Mouse (Mus musculus): Measurements from ENCODE around the gene Pfn2. TPM values are rescaled to one million over a fixed set of nuclear protein-coding genes. Genes with fewer than 3 reads are reported as not detected.
A peak's percentile ranks its signal among the peaks of the same experiment; 100 is the strongest.

Pfn2 gene
- polyA plus RNA-seq (2014; fragmentation: Nextera tagmentation; extraction: Ambion mirVana), result 305 and 329 TPM in 2 replicates

DNA sequence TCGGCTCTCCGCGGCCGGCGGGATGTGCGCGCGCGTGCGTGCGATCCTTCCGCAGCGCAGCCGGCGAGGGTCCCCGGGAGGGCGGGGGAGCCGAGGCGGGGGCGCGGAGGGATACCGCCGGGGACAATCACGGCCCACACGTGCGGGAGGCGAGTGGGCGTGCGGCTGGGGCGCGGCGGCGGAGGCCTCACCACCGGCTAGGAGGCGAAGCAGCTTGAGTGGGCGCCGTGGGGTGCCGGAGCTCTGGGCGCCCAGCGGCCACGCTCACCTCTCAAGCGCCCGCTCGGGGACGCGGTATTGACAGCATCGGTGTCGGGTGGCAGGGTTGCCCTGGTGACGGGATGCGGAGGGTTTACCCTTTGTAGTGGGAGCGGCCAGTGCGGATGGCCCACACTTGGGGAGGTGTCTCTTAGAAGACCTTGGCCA, at the start of gene Pfn2:
Gene Pfn2 (minus strand): TSS at position 320 of the 426 bp plus-strand sequence.
- Histone ChIP-seq H3K27me3 (ENCODE audit: control insufficient read depth, insufficient read depth, low read length) (no peaks in the 10 kb centered on the region), H3K9me3 (ENCODE audit: control insufficient read depth, low read length) (no peaks in the 10 kb centered on the region), H3K36me3 (ENCODE audit: control insufficient read depth, insufficient read depth, low read length) (no peaks in the 10 kb centered on the region; the same call in none of the 2 replicates), H3K9ac (ENCODE audit: low read depth, low read length) (peak within 1 kb of the TSS; percentile 82), H3K4me3 (ENCODE audit: low read depth, low read length) (peak within 1 kb of the TSS; percentile 77), H3K4me1 (replicated peaks; ENCODE audit: control insufficient read depth, insufficient read depth, low read length) (no peaks in the 10 kb centered on the region), H3K27ac (ENCODE audit: low read depth, low read length) (peak within 1 kb of the TSS; percentile 99), H3K4me2 (replicated peaks; ENCODE audit: low read depth, low read length) (peak within 1 kb of the TSS; percentile 70)
- under 1% methylated on average over 26 of the region's 52 CpGs for WGBS
- peak; percentile 91 for ATAC-seq (ENCODE audit: low FRiP score)
- peak; percentile 93 for DNase-seq (ENCODE audit: low spot score)

DNA sequence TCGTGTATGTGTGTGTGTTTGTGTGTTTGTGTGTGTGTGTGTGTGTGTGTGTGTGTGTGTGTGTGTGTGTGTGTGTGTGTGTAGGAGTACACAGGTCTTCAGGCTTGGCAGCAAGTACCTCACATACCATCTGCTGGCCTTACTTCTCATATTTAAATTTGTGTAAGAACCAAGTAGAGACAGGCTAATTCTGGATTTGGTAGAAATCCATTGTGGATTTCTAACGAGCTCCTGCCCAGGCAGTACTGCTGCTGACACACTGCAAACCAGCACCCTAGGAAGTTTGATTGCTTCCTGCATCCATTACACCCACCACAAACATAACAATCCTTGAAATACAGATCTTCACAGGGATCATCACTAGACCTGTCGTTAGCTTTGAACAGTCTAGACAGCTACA, 35.1 kb upstream of the Pfn2 start:
- DNase-seq (ENCODE audit: low spot score) (no peak), ATAC-seq (ENCODE audit: low FRiP score) (no peak)
- no peaks in the 10 kb centered on the region for H3K36me3 ChIP-seq (ENCODE audit: control insufficient read depth, insufficient read depth, low read length)
- H3K4me3 ChIP-seq (ENCODE audit: low read depth, low read length), result no peak overlapping the region
- no peak overlapping the region for H3K4me2 ChIP-seq (replicated peaks; ENCODE audit: low read depth, low read length)
- no peaks in the 10 kb centered on the region for H3K27me3 ChIP-seq (ENCODE audit: control insufficient read depth, insufficient read depth, low read length)
- WGBS, result 87% methylated on average over 3 of the region's 3 CpGs
- H3K9ac ChIP-seq (ENCODE audit: low read depth, low read length), result no peak overlapping the region
- H3K4me1 ChIP-seq (replicated peaks; ENCODE audit: control insufficient read depth, insufficient read depth, low read length), result no peaks in the 10 kb centered on the region
- H3K27ac ChIP-seq (ENCODE audit: low read depth, low read length), result no peak overlapping the region
- no peaks in the 10 kb centered on the region for H3K9me3 ChIP-seq (ENCODE audit: control insufficient read depth, low read length)

DNA sequence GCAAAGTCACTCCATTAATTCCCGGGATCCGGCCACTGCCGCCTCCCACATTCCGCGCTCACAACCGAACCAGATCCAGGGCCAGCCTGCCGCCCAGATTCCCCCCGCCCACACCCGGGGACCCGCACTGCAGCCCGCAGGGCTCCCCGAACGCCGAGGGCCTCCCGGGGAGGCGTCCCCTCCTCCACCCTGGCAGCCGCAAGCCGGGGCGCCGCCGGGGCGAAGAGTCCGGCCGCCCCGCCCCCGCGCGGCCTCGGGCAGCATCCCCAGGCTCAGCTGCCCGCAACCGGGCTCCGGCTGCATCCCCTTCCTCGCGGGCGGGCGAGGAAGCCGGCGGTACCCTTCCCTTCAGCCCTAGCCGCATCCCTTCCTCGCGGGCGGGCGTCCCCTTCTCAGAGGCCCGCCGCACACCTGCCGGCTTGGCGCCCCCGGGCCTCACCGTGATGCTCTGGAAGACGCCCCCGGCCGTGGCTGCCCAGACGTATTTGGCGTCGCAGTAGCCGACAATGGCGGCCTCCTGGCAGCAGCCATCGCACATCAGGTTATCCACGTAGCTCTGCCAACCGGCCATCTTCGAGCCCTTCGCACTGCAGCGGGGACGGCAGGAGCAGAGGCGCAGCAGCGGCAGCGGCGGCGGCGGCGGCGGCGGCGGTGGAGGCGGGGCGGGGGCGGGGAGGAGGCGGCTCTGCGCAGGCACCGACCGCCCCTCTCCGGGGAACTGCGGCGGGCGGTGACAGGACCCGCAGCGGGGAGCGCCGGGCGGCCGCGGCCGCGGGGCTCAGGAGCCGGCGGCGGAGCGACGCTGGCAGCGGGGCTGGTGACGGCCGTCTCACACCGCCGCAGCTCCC, 743 bp downstream of the Pfn2 start:
- H3K27me3 ChIP-seq (ENCODE audit: control insufficient read depth, insufficient read depth, low read length), result no peaks in the 10 kb centered on the region
- H3K36me3 ChIP-seq (ENCODE audit: control insufficient read depth, insufficient read depth, low read length), result peaks cover 3% of the 10 kb centered on the region
- peak; percentile 74 for DNase-seq (ENCODE audit: low spot score)
- peak overlapping the region; percentile 99 for H3K27ac ChIP-seq (ENCODE audit: low read depth, low read length)
- H3K4me2 ChIP-seq (replicated peaks; ENCODE audit: low read depth, low read length), result peak overlapping the region; percentile 70
- peak; percentile 85 for ATAC-seq (ENCODE audit: low FRiP score)
- WGBS, result under 1% methylated on average over 46 of the region's 104 CpGs
- H3K9ac ChIP-seq (ENCODE audit: low read depth, low read length), result peak overlapping the region; percentile 82
- no peaks in the 10 kb centered on the region for H3K9me3 ChIP-seq (ENCODE audit: control insufficient read depth, low read length)
- H3K4me1 ChIP-seq (replicated peaks; ENCODE audit: control insufficient read depth, insufficient read depth, low read length), result no peaks in the 10 kb centered on the region
- peak overlapping the region; percentile 77 for H3K4me3 ChIP-seq (ENCODE audit: low read depth, low read length)

DNA sequence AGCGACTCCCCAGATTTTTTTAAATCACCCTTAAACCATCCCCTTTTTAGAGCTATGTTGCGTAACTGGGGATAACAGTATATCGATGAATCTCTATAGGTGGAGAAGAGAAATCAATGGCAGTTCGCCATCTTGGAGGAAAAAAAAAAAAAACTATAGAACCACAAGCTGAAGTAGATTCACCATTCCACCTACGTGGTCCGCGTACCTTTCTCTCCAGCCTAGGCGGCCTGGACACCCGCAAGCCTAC, 1.3 kb downstream of the Pfn2 start:
- H3K27me3 ChIP-seq (ENCODE audit: control insufficient read depth, insufficient read depth, low read length), result no peaks in the 10 kb centered on the region
- WGBS, result under 1% methylated on average over 9 of the region's 9 CpGs
- H3K4me3 ChIP-seq (ENCODE audit: low read depth, low read length), result peak overlapping the region; percentile 77
- no peaks in the 10 kb centered on the region for H3K9me3 ChIP-seq (ENCODE audit: control insufficient read depth, low read length)
- H3K27ac ChIP-seq (ENCODE audit: low read depth, low read length), result peak overlapping the region; percentile 99
- H3K9ac ChIP-seq (ENCODE audit: low read depth, low read length), result peak overlapping the region; percentile 82
- DNase-seq (ENCODE audit: low spot score) (no peak), ATAC-seq (ENCODE audit: low FRiP score) (peak; percentile 3; the same call in 1 of the 2 replicates)
- peaks cover 3% of the 10 kb centered on the region for H3K36me3 ChIP-seq (ENCODE audit: control insufficient read depth, insufficient read depth, low read length)
- H3K4me2 ChIP-seq (replicated peaks; ENCODE audit: low read depth, low read length), result peak overlapping the region; percentile 70
- H3K4me1 ChIP-seq (replicated peaks; ENCODE audit: control insufficient read depth, insufficient read depth, low read length), result no peaks in the 10 kb centered on the region

DNA sequence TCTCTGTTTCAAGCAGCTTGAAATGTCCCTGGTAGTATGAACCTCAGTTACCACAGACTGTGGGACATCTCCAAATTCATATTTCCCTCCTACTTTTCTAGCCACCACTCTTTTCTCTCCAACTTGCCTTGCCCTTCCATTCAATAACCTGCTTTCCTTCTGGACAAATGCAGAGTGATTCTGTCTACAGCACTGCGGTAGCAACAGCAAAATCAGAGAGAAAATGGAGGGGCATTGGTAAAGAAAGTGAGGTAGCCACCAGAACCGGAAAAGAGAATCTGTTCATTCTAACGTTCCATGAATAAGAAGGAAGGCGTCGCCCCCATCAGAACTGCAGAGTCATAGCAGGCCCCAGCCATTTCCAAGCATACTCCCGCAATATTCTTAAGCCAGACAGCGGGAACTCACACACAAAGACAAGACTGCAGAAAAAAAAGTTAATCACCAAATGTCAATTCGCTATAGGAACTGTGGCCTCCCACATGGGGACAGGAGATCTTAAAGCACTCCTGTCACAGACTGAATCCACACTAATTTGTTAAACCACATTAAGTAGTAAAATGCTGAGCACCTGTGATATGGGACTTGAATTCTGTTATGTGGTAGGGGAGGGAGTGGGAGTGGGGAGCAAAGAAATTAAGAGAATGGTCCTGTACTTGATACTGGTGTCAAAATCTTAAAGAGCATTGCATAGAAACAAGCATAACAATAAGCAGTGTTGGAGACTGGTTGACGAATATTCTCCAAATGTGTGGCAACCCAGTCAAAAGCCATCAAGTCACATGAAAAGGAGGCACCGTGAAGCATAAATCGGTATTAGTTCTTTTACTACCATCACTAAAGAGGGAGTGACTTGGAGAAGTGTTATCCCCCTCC, 1.9 kb downstream of the Pfn2 start:
- H3K4me2 ChIP-seq (replicated peaks; ENCODE audit: low read depth, low read length), result peak overlapping the region; percentile 70
- ATAC-seq (ENCODE audit: low FRiP score) (no peak), DNase-seq (ENCODE audit: low spot score) (peak; percentile 56)
- peaks cover 3% of the 10 kb centered on the region for H3K36me3 ChIP-seq (ENCODE audit: control insufficient read depth, insufficient read depth, low read length)
- H3K4me3 ChIP-seq (ENCODE audit: low read depth, low read length), result peak overlapping the region; percentile 77
- no peaks in the 10 kb centered on the region for H3K27me3 ChIP-seq (ENCODE audit: control insufficient read depth, insufficient read depth, low read length)
- peak overlapping the region; percentile 82 for H3K9ac ChIP-seq (ENCODE audit: low read depth, low read length)
- no peaks in the 10 kb centered on the region for H3K9me3 ChIP-seq (ENCODE audit: control insufficient read depth, low read length)
- 12% methylated on average over 11 of the region's 11 CpGs for WGBS
- H3K27ac ChIP-seq (ENCODE audit: low read depth, low read length), result peak overlapping the region; percentile 99
- H3K4me1 ChIP-seq (replicated peaks; ENCODE audit: control insufficient read depth, insufficient read depth, low read length), result no peaks in the 10 kb centered on the region

DNA sequence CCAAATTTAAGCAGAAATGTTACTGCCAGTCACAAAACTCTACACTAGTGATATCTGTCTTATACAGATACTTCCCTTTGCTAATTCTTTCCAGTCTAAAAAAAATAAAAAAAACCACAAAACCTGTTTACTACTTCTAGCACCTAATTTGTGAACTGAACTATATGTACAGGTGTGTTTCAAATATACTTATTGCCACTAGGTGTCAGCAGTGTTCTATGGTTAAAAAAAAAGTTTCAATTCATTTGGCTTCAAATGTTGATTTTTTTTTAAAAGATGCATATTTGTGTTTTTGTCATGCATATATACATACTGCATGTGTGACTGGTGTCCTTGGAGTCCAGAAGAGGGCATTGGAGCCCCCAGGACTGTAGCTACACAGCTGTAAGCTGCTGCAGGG, 4.1 kb downstream of the Pfn2 start:
- H3K36me3 ChIP-seq (ENCODE audit: control insufficient read depth, insufficient read depth, low read length), result peaks cover 3% of the 10 kb centered on the region
- no peak for ATAC-seq (ENCODE audit: low FRiP score)
- H3K9ac ChIP-seq (ENCODE audit: low read depth, low read length), result no peak overlapping the region
- H3K4me1 ChIP-seq (replicated peaks; ENCODE audit: control insufficient read depth, insufficient read depth, low read length), result no peaks in the 10 kb centered on the region
- no peaks in the 10 kb centered on the region for H3K27me3 ChIP-seq (ENCODE audit: control insufficient read depth, insufficient read depth, low read length)
- H3K9me3 ChIP-seq (ENCODE audit: control insufficient read depth, low read length), result no peaks in the 10 kb centered on the region
- H3K27ac ChIP-seq (ENCODE audit: low read depth, low read length), result no peak overlapping the region
- H3K4me3 ChIP-seq (ENCODE audit: low read depth, low read length), result no peak overlapping the region
- peak; percentile 38 for DNase-seq (ENCODE audit: low spot score)
- H3K4me2 ChIP-seq (replicated peaks; ENCODE audit: low read depth, low read length), result no peak overlapping the region

DNA sequence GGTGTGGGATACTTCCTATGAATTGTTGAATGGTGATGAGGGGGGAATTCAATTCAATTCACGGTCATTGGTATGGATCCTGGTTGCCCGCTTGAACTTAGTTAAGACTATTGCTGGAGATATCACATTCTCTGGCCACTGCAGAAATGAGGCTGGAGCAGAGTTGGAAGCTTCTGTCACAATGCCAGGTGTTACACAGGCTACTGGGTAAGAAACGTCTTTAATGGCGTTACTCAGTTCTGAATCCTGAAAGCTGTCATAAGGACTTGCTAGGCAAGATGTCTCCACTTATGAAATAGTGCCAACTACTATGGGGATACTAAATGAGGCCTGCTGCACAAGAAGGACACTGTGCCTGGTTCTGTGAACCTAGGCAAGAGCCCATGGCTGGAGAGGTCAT, 11.0 kb downstream of the Pfn2 start:
- DNase-seq (ENCODE audit: low spot score), result no peak
- H3K27ac ChIP-seq (ENCODE audit: low read depth, low read length), result no peak overlapping the region
- 95% methylated on average over 4 of the region's 4 CpGs for WGBS

DNA sequence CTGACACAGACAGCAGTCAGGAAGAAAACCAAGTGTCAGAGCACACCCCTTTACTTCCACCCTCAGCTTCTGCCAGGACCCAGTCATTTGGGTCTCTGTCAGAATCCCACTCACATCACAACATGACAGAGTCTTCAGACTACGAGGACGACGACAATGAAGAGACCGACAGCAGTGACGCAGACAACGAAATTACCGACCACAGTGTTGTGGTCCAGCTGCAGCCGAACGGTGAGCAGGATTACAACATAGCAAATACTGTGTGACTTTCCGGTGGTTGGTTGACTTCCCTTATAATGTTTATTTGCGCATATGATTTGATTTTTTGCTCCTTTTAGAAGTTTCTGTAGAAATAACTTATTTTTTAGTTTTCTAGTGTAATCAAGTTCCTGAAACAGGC, 14.3 kb downstream of the Pfn2 start:
- Histone ChIP-seq H3K27ac (ENCODE audit: low read depth, low read length) (no peak overlapping the region), H3K9me3 (ENCODE audit: control insufficient read depth, low read length) (no peaks in the 10 kb centered on the region), H3K36me3 (ENCODE audit: control insufficient read depth, insufficient read depth, low read length) (no peaks in the 10 kb centered on the region), H3K4me3 (ENCODE audit: low read depth, low read length) (no peak overlapping the region), H3K4me2 (replicated peaks; ENCODE audit: low read depth, low read length) (no peak overlapping the region), H3K4me1 (replicated peaks; ENCODE audit: control insufficient read depth, insufficient read depth, low read length) (no peaks in the 10 kb centered on the region), H3K27me3 (ENCODE audit: control insufficient read depth, insufficient read depth, low read length) (no peaks in the 10 kb centered on the region), H3K9ac (ENCODE audit: low read depth, low read length) (no peak overlapping the region)
- ATAC-seq (ENCODE audit: low FRiP score) (no peak), DNase-seq (ENCODE audit: low spot score) (no peak)
- WGBS, result 91% methylated on average over 11 of the region's 11 CpGs

More for the DNA sequence above, 11.0 kb downstream of the Pfn2 start:
- ATAC-seq (ENCODE audit: low FRiP score), result no peak
- no peaks in the 10 kb centered on the region for H3K27me3 ChIP-seq (ENCODE audit: control insufficient read depth, insufficient read depth, low read length)
- H3K9me3 ChIP-seq (ENCODE audit: control insufficient read depth, low read length), result no peaks in the 10 kb centered on the region
- H3K9ac ChIP-seq (ENCODE audit: low read depth, low read length), result no peak overlapping the region
- H3K4me2 ChIP-seq (replicated peaks; ENCODE audit: low read depth, low read length), result no peak overlapping the region
- H3K4me1 ChIP-seq (replicated peaks; ENCODE audit: control insufficient read depth, insufficient read depth, low read length), result no peaks in the 10 kb centered on the region
- no peak overlapping the region for H3K4me3 ChIP-seq (ENCODE audit: low read depth, low read length)
- no peaks in the 10 kb centered on the region for H3K36me3 ChIP-seq (ENCODE audit: control insufficient read depth, insufficient read depth, low read length)
